Mouse (Mus musculus): ENCODE measurements at regions not wholly inside any gene's neighbourhood (a gene's known extent, or its start where the extent isn't known, plus 50 kb on each side); places are given as distances from the start of the nearest gene placed in this dataset.

DNA sequence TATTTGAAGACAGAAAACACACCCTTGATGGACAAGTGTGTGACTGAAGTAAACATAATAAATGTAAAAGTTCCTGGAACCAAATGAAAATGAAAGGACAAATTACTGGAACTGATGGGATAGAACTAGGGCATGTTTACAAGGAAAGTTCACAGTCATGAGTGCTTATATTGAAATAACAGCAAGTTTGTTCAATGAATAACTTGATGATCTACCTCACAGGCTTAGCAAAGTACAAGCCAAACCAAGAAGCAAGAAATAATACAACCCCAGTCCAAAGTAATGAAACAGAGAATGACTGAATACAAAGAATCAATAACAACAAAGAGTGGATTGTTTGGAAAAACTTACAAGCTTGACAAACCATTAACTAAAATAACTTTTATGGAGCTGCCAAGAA is 56.2 kb downstream of the Gm379 start:
- DNase-seq (ENCODE audit: low spot score) (no peak), ATAC-seq (ENCODE audit: low FRiP score) (no peak)
- no peaks in the 10 kb centered on the region for H3K36me3 ChIP-seq (ENCODE audit: control insufficient read depth, insufficient read depth, low read length)
- no peak overlapping the region for H3K9ac ChIP-seq (ENCODE audit: low read depth, low read length)
- no peaks in the 10 kb centered on the region for H3K27me3 ChIP-seq (ENCODE audit: control insufficient read depth, insufficient read depth, low read length)
- no peak overlapping the region for H3K4me2 ChIP-seq (replicated peaks; ENCODE audit: low read depth, low read length)
- no peak overlapping the region for H3K4me3 ChIP-seq (ENCODE audit: low read depth, low read length)
- H3K4me1 ChIP-seq (replicated peaks; ENCODE audit: control insufficient read depth, insufficient read depth, low read length) = no peaks in the 10 kb centered on the region
- H3K27ac ChIP-seq (ENCODE audit: low read depth, low read length) = no peak overlapping the region
- no peaks in the 10 kb centered on the region for H3K9me3 ChIP-seq (ENCODE audit: control insufficient read depth, low read length)

DNA sequence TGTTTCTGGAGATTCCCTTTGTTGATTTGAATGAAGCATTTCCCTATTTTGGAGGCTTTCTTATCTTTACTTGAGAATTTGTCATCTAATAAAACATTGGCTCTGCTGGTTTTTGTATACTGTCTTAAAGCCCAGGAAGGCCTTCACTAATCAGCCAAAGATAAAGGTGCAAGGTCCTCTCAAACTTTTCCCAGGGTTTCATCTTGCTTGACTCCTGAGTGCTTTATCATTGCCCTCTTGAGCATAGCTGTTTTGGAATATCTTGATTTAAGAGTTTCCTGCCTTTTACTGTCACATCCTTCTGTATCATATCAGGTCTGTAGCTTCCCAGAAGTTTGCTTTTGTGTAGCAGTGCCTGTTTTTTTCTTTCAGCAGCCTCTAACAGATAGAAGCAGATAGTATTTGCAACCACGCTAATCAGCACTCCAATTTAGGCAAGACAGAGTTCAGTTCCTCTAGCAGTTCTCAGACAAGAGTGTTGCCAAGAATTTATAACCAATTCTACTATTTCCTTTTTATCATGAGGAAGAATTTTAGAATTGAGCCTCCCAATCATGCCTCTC is 64.7 kb downstream of the Gm379 start:
- ATAC-seq (ENCODE audit: low FRiP score) (no peak), DNase-seq (ENCODE audit: low spot score) (no peak)
- Histone ChIP-seq H3K36me3 (ENCODE audit: control insufficient read depth, insufficient read depth, low read length) (no peaks in the 10 kb centered on the region), H3K4me1 (replicated peaks; ENCODE audit: control insufficient read depth, insufficient read depth, low read length) (no peaks in the 10 kb centered on the region), H3K4me2 (replicated peaks; ENCODE audit: low read depth, low read length) (no peak overlapping the region), H3K9ac (ENCODE audit: low read depth, low read length) (no peak overlapping the region), H3K4me3 (ENCODE audit: low read depth, low read length) (no peak overlapping the region), H3K9me3 (ENCODE audit: control insufficient read depth, low read length) (no peaks in the 10 kb centered on the region), H3K27me3 (ENCODE audit: control insufficient read depth, insufficient read depth, low read length) (no peaks in the 10 kb centered on the region), H3K27ac (ENCODE audit: low read depth, low read length) (no peak overlapping the region)
- WGBS = 88% methylated on average over 1 of the region's 1 CpGs

DNA sequence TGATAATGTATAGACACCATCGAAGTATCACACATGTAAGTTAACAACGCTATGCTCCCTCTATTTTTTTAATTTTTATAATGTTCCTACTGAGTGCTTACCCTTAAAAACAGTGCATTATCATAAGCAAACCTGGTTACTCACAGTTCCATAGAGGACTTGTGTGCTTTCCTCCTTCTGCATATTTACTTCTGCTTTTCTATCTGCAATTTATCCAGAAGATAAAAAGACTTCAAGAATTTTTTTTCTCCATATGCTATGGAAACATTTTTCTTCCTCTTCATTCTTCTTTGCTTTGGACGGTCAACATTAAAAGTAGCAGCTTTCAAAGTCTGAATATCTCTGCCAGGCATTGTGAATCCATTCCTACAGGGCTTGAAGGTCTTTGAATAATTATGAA is 102.7 kb downstream of the Gm379 start:
- Histone ChIP-seq H3K9me3 (ENCODE audit: control insufficient read depth, low read length) (no peaks in the 10 kb centered on the region), H3K36me3 (ENCODE audit: control insufficient read depth, insufficient read depth, low read length) (no peaks in the 10 kb centered on the region), H3K4me3 (ENCODE audit: low read depth, low read length) (no peak overlapping the region), H3K4me1 (replicated peaks; ENCODE audit: control insufficient read depth, insufficient read depth, low read length) (no peaks in the 10 kb centered on the region), H3K4me2 (replicated peaks; ENCODE audit: low read depth, low read length) (no peak overlapping the region), H3K27me3 (ENCODE audit: control insufficient read depth, insufficient read depth, low read length) (no peaks in the 10 kb centered on the region), H3K27ac (ENCODE audit: low read depth, low read length) (no peak overlapping the region), H3K9ac (ENCODE audit: low read depth, low read length) (no peak overlapping the region)
- no peak for DNase-seq (ENCODE audit: low spot score)
- 88% methylated on average over 3 of the region's 3 CpGs for WGBS
- ATAC-seq (ENCODE audit: low FRiP score) = no peak

DNA sequence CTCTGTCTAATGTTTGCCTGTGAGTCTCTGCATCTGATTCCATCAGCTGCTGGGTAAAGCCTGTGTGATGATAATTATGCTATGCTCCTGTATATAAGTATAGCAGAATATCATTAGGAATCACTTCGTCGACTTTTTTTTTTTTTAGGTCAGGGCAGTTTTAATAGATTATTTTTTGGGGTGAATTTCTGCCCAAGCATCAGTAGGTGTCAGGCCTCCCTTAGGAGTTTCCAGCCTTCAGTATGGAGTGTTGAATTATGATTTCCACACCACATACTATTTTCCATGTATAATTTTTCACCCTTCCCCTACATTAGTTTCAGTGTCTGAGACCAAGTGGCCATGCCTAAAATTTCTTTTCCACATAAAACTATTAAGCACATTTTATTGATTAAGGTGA is 121.5 kb downstream of the Gm379 start:
- Histone ChIP-seq H3K27me3 (ENCODE audit: control insufficient read depth, insufficient read depth, low read length) (no peaks in the 10 kb centered on the region), H3K9me3 (ENCODE audit: control insufficient read depth, low read length) (no peaks in the 10 kb centered on the region), H3K9ac (ENCODE audit: low read depth, low read length) (no peak overlapping the region), H3K4me2 (replicated peaks; ENCODE audit: low read depth, low read length) (no peak overlapping the region), H3K27ac (ENCODE audit: low read depth, low read length) (no peak overlapping the region), H3K4me1 (replicated peaks; ENCODE audit: control insufficient read depth, insufficient read depth, low read length) (no peaks in the 10 kb centered on the region), H3K4me3 (ENCODE audit: low read depth, low read length) (no peak overlapping the region), H3K36me3 (ENCODE audit: control insufficient read depth, insufficient read depth, low read length) (no peaks in the 10 kb centered on the region)
- ATAC-seq (ENCODE audit: low FRiP score) (no peak), DNase-seq (ENCODE audit: low spot score) (no peak)
- 75% methylated on average over 2 of the region's 2 CpGs for WGBS

DNA sequence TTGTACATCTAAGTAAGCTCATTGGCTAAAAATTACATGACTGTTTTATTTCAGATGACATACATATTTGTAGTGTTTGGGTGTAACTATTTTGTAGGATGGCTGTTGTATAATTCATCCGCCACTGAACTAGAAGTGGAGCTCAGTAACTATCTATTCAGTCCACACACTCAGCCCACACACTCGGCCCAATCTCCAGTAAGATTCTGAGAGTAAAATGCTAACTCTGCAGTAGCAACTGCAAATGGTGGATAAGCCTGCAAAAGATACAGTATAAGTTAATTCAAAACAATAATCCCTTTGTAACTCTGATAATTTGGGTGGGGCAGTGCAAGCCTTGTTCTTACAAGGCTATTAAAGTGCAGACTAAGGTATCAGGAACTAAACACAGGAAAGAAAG is 123.3 kb downstream of the Gm379 start:
- Histone ChIP-seq H3K9me3 (ENCODE audit: control insufficient read depth, low read length) (no peaks in the 10 kb centered on the region), H3K27ac (ENCODE audit: low read depth, low read length) (no peak overlapping the region), H3K4me2 (replicated peaks; ENCODE audit: low read depth, low read length) (no peak overlapping the region), H3K27me3 (ENCODE audit: control insufficient read depth, insufficient read depth, low read length) (no peaks in the 10 kb centered on the region), H3K4me3 (ENCODE audit: low read depth, low read length) (no peak overlapping the region), H3K9ac (ENCODE audit: low read depth, low read length) (no peak overlapping the region), H3K36me3 (ENCODE audit: control insufficient read depth, insufficient read depth, low read length) (no peaks in the 10 kb centered on the region), H3K4me1 (replicated peaks; ENCODE audit: control insufficient read depth, insufficient read depth, low read length) (no peaks in the 10 kb centered on the region)
- ATAC-seq (ENCODE audit: low FRiP score) (no peak), DNase-seq (ENCODE audit: low spot score) (no peak)
- 88% methylated on average over 2 of the region's 2 CpGs for WGBS

DNA sequence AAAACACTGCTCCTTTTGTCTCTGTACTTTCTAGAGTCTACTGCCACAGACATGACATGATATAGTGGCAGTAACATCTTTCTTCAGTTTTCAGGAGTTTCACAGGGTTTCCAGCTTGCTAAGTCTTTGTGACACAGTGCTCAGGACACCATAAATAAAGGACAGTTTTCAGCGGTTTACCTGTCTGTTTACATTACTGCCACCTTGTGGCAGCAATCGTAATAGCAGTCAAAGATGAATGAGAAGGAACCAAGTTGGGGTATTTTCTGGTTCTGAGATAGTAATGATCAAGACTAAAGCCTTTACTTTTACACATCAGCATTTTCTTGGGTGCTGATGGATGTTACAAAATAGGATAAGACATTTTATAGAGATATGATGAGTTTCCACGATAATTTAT is 127.7 kb downstream of the Gm379 start:
- no peaks in the 10 kb centered on the region for H3K9me3 ChIP-seq (ENCODE audit: control insufficient read depth, low read length)
- ATAC-seq (ENCODE audit: low FRiP score) (no peak), DNase-seq (ENCODE audit: low spot score) (peak; percentile 48)
- WGBS = 11% methylated on average over 3 of the region's 3 CpGs
- no peaks in the 10 kb centered on the region for H3K4me1 ChIP-seq (replicated peaks; ENCODE audit: control insufficient read depth, insufficient read depth, low read length)
- H3K4me2 ChIP-seq (replicated peaks; ENCODE audit: low read depth, low read length) = no peak overlapping the region
- no peaks in the 10 kb centered on the region for H3K27me3 ChIP-seq (ENCODE audit: control insufficient read depth, insufficient read depth, low read length)
- H3K9ac ChIP-seq (ENCODE audit: low read depth, low read length) = no peak overlapping the region
- no peak overlapping the region for H3K4me3 ChIP-seq (ENCODE audit: low read depth, low read length)
- no peak overlapping the region for H3K27ac ChIP-seq (ENCODE audit: low read depth, low read length)
- H3K36me3 ChIP-seq (ENCODE audit: control insufficient read depth, insufficient read depth, low read length) = no peaks in the 10 kb centered on the region

All from hindbrain, embryonic 11.5 days (tissue).